Mouse (Mus musculus) kidney, postnatal 10 days (tissue): ENCODE results near the gene Aldh1a2.
A peak's percentile ranks its signal among the peaks of the same experiment; 100 is the strongest.

Experiments
- DNase-seq: peaks from one replicate; pipeline ENCODE4 v3.0.0; 2021; ENCODE audit warnings: mixed read lengths

The Aldh1a2 gene

DNA sequence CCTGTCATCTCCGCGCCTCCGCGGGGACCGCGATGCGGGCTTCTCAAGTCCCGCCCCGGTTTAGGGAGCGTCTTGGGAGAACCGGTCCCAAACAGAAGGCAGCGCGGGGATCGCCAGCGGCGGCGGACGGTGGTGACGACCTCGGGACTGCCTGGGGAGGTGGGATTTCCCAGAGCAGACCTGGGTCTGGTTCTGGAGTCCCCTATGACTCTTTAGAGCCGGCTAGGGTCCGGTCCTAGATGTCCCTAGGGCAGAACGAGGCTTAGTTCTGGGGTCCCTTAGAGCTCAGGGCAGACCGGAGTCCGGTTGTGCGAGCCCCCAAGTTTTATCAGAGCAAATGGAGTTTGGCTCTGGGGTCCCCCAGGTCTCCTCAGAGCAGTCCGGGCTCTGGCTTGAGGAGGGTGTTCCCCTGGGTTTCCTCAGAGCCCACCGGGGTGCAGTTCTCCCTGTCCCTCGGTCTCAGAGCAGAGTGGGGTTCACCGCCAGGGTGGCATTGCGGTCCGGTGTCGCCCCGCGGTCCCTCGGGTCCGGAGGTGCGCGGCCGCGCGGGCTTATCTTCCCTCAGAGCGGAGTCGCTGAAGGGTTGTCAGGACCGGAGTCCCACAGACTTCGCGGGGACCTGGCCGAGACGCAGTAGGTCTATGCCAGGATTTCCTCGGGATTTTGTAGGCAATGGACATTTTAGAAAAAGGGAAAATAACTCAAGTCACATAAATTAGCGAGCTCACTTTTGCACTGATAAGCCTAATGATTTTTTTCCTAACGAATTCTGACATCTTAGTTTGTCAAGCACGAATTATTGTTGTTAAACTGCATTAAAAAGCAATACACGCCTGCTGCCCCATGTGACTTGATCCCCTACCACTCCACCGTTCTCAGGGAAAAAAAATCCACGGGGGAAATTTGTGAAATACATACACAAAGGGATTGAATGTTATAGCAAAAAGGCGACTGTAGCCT lies 727 bp downstream of the Aldh1a2 start:
- peak; percentile 49 for DNase-seq

DNA sequence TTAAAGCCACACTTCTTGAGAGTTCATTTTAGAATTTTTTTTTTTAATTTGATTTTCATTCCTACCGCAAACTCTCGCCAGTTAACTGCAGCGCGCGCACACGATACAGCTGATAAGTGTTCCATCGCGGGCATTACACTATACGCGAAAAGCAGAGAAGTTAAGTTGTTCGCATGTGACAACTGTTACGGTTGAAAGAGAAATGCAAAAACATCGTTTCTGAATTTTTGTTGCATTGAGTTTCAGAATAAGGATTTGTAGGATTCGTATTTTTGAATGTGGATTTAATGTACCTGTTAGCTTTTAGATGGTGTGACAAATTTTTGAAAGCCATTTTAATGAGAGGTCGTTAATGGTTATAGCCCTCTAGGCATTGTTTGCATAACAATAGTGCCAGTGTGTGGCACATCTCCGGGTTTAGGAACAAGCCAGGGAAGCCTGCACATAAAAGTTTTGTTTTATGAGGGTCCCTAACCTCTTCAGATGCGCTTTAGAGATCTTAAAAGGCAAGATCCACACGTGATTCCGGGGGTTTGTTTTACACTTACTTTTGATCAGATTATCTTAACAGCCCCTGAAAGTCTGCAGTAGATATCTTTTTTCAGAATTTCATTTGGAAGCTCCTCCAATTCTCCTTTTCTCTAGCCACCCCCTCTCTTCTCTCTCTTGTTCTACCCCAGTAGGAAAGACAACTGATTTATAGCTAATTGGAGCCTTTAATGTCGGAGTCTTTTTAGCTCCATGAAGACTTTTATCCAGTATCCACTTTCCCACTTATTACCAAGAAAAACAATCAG lies 1.6 kb downstream of the Aldh1a2 start:
- DNase-seq, result no peak

DNA sequence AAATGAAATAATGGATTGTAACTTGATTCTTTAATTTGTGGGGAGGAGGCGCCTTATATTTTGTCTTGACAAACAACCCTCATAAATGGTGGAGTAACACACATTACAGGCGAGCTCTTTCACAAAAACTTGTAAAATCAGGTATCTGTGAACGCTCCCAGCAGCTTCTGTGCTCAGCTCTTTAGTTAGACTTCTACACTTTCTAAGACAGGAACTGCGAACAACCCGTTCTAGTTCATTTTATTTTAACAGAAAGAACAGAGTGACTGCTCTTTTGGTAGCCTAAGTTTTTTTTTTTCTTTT lies 2.2 kb downstream of the Aldh1a2 start:
- no peak for DNase-seq

DNA sequence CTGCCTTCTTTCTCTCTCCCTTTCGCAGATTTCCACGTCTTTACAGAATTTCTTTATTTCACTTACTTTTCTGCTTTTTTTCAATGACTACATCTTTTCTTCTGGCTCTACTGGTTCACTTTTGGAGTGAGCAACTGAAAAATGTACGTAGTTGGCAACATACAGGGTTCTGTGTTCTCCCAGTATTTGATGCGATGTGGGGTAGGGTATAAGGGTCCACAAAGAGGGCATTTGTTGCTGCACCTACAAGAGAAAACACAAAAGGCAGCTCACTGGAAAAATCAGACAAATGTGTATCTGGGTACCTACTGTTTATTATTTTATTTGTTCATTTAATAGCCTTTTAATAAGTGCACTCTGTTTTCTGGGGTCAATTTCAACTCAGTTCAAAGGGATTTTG lies 3.6 kb downstream of the Aldh1a2 start:
- no peak for DNase-seq

DNA sequence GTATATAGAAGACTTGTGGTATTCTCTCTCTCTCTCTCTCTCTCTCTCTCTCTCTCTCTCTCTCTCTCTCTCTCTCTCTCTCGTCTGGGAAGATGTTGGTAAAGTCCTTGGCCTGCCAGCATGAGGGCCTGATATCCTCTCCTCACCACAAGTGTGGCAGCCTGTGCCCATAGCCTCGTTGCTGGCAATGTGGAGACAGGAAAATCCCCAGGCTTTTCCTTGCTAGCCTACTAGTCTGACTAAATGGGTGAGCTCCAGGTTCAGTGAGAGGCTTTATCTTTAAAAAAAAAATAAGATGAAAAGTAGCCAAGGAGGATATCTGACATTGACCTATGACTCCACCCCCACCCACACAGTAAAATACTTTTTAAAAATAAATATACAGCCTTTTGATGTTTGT lies 4.8 kb downstream of the Aldh1a2 start:
- DNase-seq, result no peak

DNA sequence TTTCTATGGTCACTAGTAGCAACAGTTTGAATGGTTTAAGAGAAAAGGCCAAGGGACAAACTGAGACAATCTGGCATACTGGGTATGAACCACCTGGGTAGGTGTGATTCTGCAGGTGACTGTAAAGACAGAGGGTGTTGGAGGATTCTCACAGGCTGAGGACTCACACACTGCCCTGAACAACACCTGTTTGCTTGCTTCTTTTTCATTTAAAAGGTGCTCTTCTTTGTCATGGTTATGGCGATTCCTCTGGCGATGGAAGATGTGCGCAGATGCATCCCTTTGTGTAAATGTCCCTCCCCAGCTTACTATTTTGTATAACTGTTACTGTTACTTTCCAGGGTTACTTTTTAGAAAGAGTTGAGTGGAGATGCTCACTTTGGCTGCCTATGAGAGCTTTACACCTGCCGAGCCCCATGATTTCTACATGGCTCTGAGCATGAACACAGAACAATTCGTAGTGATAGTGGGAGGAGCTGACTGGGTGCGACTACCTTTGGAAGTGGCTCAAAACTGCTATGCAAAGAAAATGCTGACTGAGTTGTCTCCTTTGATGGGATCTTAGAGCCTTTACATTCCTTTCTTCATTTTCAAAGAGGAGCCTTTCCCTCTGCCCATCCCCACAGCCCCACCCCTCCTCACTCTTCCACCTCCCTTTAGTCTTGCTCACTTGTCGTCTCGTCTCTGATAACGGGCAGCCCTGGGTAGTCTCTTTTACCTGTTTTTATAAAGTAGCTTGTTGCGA lies 11.8 kb downstream of the Aldh1a2 start:
- DNase-seq, result no peak

DNA sequence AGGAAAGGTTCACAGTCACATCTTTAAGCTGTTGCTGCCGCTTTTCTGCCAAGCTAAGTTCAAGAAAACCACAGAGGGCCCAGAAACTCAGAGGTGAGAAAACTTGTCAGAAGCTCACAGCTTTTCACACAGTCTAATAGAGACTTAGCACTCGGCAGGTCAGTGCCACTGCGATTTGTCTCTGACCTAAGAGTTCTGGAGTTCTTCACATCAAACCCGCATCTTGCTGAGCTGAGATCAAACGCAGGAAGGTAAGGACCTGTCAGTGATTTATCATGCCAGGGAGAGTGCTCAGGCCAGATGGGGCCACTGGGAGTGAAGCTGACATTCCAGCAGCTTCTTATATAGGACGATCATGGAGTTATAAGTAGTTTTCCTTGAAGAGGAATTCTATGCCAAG lies 14.4 kb downstream of the Aldh1a2 start:
- no peak for DNase-seq

DNA sequence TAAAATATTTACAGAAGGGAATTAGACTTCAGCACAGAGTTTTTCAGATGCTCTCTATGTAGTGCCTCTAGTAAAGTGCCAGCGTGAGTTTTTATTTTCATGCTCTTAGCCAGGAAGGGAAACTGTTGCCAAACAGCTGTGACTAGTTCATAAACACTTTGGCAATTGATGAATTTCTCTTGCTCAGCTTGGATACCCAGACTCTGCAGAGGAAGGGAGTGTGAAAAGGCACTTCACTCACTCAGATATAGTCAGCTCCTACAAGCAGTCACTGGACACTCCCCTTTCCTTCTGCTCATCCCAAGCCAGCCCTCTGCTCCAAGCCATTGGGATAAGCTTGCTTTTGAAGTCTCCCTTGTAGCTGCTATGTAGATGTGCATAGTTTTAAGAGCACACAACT lies 21.0 kb downstream of the Aldh1a2 start:
- no peak for DNase-seq

DNA sequence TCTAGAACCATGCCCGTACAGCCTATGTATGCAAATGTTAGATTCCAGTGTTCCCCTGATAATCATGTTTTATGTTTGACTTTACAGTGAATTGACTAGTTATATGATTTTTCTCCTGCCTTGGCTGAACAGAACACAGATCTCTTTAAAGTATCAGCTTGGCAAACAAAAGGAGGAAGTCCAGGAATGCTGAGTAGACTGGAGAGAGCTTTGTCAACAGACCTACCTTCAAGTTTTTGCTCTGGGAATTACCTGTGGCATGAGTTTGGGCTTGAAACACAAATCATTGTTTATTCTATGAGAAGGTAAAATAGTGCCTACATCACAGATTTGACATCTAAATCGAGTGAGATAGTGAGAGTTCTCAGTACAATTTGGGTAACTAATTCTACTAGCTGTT lies 24.3 kb downstream of the Aldh1a2 start:
- no peak for DNase-seq

DNA sequence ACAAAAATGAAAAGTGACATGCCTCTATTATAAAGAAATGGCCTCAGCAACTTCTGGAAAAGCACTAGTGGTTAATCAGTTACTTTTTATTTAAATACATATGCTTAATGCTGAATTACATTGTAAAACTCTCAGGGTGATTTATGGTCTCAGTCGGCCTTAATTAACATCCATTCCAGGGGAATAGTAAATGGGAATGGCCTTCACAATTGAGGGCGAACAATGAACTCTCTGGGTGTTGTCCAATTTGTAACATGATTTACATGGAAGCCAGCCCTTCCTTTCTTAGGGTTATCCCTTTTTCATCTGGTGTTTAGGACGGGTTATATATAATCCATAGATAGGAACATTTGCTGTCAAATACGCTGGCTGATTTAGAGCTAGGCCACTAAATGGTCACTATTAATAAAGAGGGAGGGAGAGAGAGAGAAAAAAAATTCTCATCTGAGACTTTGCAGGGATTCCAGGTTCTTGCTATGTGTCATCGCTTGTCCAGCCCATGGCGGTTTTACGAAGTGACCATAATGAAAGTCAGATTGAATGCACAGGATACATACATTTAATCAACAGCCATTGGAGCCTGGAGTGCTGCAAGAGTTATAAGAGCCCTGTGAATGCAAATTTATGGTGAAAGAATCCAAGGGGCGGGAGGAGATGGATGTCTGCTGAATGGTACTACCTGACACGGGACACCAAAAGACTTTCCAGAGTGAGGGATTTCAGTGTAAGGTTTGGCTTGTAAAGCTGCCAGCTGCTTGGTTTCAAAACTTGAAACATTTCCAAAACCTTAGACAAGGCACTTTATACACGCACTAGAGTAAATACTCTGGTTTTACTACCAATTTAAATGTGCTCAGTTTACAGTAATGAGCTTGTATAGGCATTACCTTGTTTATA lies 26.2 kb downstream of the Aldh1a2 start:
- DNase-seq, result no peak

DNA sequence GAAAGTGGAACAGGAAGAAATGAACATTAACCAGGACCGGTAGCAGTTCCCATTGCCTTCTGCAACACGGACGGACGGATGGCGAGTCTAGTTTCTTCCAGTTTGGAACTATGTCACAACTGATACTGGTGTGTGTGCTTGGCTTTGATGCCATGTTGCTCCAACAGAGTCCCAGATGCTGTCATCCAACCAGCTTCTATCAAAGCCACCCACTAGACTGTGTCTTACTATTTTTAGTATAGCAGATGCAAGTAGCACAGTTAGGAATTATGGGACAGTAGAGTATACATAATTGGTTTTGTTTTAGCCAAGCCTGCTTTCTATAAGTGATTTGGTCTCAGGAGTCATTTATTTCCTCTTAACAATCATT lies 26.8 kb downstream of the Aldh1a2 start:
- DNase-seq, result no peak

DNA sequence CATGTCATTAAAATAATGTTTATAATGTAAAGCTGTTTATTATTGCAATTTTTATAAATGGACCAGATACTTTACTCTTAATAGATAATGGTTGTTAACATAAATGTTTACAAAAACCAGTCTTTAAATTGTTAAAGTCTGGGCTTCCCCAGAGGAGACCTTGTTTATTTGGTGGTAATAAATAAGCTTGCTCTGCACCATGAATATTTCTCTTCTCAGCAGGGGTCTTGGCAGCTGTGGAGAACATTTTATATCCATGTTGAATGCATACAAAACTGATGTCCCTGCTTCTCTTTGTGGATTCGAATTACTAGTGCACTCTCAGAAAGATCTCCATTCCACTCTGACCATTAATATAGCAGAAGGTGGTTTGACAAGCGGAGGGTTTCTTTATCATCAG lies 38.8 kb downstream of the Aldh1a2 start:
- DNase-seq, result no peak

DNA sequence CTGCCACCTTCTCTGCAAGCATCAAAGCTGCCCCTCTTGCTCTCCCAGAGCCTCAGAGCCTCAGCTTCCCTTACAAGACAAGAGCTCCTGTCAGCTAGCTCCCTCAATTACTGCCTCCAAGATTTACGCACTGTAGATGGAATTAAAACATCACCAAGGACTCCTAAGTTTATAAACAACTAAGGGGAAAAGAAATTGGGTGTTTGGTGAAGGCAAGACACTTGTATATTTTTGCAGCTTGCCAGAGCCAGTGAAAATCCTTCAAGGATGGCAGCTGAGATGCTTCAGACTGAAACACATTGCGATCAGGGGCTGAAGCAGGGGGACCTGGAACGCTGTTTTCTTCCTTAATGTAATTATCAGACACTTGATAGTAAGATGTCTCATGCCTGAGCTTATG lies 47.1 kb downstream of the Aldh1a2 start:
- no peak for DNase-seq

DNA sequence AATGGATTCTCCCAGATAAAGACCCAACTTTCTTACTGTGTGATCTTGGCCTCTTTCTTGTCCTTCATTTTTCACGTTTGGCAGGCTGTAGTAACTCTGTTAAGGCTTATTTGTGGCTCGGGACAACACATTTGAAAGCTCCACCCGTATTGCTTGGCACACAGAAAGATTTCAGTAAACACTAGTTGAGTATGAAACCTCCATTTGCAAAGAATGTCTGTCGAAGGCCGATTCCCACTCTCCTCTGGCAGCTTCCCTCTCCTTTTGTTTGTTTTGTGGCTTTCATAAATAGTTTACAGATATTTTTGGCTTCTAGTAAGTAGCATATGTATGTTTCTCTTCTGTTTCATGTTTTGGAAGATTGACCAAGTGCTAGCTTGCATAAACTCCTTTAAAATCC lies 54.1 kb downstream of the Aldh1a2 start:
- DNase-seq, result no peak

DNA sequence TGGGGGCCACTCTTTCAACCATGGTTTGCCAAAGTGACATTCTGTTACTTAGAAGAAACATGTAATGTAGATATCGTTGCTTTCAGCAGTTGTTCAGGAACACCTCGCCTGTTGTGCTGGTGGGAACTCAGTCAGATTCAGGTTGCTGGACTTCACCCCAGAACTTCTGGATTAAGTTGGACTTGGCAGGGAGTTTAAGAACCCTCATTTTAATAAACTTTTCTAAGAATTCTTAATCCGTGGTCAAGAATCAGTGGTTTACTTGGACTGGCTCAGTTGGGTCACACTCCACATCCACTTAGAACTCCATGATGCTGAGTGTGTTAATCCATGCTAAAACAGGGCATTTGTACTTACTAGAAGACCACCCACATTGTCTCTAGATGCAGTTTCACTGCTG lies 54.6 kb downstream of the Aldh1a2 start:
- DNase-seq, result no peak

DNA sequence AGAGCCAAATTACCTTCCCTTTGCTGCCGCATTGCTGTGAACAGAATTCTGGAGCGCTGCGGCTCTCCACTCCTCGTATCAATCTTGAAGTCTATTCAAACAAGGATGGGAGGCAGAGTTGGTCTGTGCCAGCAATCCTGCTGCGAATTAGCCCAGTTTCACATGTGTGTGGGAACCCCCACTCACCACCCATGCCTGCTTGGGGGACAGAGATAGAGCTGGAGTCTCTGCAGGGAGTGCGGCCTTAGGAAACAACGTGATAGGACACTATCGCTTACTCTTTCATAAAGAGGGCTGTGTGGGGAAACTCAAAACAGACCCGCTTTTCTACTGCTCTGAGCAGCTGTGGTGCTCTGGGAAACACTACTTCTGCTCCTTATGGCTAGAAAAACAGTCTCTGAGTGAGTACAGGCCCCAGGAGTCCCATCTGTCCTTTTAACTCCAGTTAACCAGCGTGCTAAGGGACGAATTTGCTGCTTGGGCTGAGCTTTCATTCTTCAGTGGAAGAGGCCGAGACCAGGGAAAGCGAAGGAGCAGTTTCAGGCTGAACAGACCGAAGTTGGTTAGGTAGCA lies 60.6 kb downstream of the Aldh1a2 start:
- DNase-seq, result no peak

DNA sequence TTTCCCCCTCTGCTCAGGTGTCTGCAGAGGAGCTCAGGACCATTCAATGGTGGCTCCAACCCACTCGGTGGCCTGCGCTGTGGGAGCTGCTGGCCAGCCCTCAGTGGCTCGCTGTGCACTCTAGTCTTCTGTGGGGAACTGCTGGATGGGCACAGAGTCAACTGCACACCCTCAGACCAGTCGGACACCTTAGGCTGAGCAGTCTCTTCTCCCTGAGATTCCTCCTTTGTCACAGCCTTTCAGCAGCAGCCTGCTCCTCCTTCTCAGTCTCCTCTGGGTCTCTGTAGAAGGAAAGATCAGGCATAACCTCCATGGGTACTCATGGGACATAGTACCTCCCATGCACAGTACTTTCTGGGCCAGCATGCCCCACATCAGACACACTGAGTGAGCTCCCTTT lies 63.2 kb downstream of the Aldh1a2 start:
- no peak for DNase-seq

DNA sequence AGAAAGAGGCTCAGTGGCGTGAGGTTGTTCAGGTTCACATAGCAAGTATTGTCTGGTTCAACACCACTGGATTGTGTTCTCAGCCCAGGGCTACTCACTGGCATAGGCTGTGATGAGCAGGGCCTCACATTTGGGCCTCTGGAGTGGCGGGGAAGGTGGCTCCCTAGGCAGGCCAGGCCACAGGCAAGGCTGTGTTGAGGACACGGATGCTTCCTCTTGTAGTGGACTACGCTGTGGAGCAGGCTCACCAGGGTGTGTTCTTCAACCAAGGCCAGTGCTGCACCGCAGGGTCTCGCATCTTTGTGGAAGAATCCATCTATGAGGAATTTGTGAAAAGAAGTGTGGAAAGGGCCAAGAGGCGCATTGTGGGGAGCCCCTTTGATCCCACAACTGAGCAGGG lies 67.6 kb downstream of the Aldh1a2 start:
- no peak for DNase-seq

DNA sequence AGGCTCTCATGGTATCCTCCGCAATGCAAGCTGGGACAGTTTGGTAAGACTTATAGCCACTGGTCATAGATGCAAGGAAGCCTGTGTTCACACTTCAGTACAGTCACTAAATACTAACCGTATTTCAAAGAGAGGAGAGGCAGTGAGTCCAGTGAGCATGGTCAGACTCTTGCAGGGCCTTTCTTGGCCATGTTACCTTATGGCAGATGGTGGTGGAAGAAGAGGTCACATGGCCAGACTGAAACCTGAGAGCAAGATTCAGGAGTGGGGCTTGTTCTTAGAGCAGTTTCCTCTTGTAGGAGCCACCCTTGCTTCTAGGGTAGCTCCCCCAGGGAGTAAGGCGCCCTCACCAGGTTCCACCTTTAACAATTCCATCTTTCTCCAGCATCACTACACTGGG lies 69.6 kb downstream of the Aldh1a2 start:
- no peak for DNase-seq

DNA sequence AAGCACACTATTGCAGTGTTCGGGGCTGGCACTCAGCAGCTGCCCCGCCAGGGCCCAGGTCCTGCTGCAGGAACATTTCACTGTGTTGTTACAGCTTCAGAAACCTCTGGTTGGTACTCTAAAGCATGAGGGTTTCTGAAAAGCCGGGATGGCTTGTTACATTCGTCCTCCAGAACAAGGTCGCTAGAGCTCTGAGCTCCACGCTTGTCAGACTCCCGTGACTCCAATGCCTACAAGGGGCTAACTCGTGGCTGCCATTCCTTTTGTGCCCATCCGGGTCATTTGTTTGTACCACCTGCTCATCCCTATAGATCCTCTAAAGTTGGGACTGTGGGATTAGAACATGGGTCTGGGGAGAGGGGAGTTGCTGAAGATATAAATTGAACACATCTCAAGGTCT lies 70.8 kb downstream of the Aldh1a2 start:
- no peak for DNase-seq

DNA sequence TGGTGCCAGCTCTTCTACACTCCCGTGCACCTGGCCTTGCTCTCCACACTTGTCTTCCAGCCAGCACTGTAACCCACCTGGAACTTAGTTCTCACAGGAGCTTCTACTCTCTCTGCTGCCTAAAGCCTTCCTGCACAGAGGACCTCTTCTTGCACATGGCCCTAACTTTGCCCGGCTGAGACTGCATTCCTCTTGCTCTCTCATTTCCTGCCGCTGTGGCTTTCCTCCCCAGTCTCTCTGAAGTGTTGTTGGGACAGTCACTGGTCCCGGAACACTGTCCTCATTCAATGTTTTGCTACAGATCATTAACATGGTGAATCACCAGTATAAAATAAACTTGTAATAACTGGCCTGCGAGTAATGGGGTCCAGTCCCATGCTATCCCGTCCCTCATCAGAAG lies 73.1 kb downstream of the Aldh1a2 start:
- DNase-seq, result no peak

DNA sequence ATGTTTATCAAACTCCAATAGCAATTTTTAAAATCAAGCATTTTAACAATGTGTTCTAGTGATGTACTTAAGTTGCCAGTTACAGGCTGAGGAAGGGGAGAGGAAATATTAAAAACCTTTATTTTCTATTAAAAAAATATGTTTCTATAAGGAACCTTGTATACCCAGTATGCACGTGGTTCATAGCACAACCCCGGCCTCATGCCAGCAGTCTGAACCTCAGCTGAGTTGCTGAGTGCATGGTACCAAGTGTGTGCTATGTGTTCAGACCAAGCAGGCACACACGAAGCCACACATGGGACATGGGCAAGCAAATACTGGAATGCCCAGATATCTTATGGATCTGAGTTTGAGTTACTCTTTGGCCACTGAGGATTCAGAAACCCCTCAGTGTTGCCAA lies 74.2 kb downstream of the Aldh1a2 start:
- no peak for DNase-seq
